Mouse (Mus musculus) limb, embryonic 14.5 days (tissue): Measurements from ENCODE around the gene Plac9a. TPM values are rescaled to one million over a fixed set of nuclear protein-coding genes. Genes with fewer than 3 reads are reported as not detected.

Source experiments
- ATAC-seq: fragments of 200-750 bp; cut with Nextera tagmentation; 2 replicates; pipeline ENCODE4 v1.8.0; 2017; ENCODE audit warnings: low read depth, moderate number of reproducible peaks, moderate TSS enrichment; ENCODE audit not compliant: low FRiP score
- DNase-seq: peaks from one replicate; pipeline ENCODE4 v3.0.0-alpha.2; 2015; ENCODE audit warnings: low spot score
- H3K27ac ChIP-seq: fragments of 300-500 bp; sonication (generic); replicated peaks from 2 replicates; pipeline ENCODE4 v1.5.1; 2014; ENCODE audit warnings: low read depth, mild to moderate bottlenecking, low read length, moderate library complexity, mixed read lengths
- H3K27me3 ChIP-seq: fragments of 300-500 bp; sonication (generic); 2 replicates; pipeline ENCODE4 v1.6.1; 2014; ENCODE audit warnings: low read length, mixed read lengths; ENCODE audit not compliant: control insufficient read depth, insufficient read depth
- H3K36me3 ChIP-seq: fragments of 300-500 bp; sonication (generic); 2 replicates; pipeline ENCODE4 v1.6.1; 2014; ENCODE audit warnings: mild to moderate bottlenecking, low read length, moderate library complexity, mixed read lengths; ENCODE audit not compliant: control insufficient read depth, insufficient read depth
- H3K4me1 ChIP-seq: fragments of 300-500 bp; sonication (generic); 2 replicates; pipeline ENCODE4 v1.6.1; 2014; ENCODE audit warnings: antibody characterized with exemption, low read length, mixed read lengths; ENCODE audit not compliant: control insufficient read depth, insufficient read depth
- H3K4me2 ChIP-seq: fragments of 300-500 bp; sonication (generic); replicated peaks from 2 replicates; pipeline ENCODE4 v1.6.1; 2014; ENCODE audit warnings: low read depth, mild to moderate bottlenecking, low read length, moderate library complexity; ENCODE audit not compliant: severe bottlenecking
- H3K4me3 ChIP-seq: fragments of 300-500 bp; sonication (generic); replicated peaks from 2 replicates; pipeline ENCODE4 v1.5.1; 2014; ENCODE audit warnings: low read length
- H3K9ac ChIP-seq: fragments of 300-500 bp; sonication (generic); 2 replicates; pipeline ENCODE4 v1.6.1; 2014; ENCODE audit warnings: mild to moderate bottlenecking, low read depth, low read length, moderate library complexity; ENCODE audit not compliant: severe bottlenecking
- H3K9me3 ChIP-seq: fragments of 300-500 bp; sonication (generic); 2 replicates; pipeline ENCODE4 v1.6.1; 2016; ENCODE audit warnings: low read length; ENCODE audit not compliant: control insufficient read depth
- POLR2A ChIP-seq: fragments of 200-500 bp; IDR thresholded peaks from 2 replicates; pipeline ENCODE4 v1.8.0; 2012; ENCODE audit warnings: inconsistent platforms, mild to moderate bottlenecking, moderate library complexity, borderline replicate concordance; ENCODE audit not compliant: insufficient read depth, insufficient read length; ENCODE audit errors: extremely low read depth
- WGBS: fragments of 180-500 bp; shearing (Covaris S2); extraction: QIAGEN DNeasy Blood & Tissue Kit; methylation state at CpG from one replicate; pipeline ENCODE4 v1.1.7; 2014; 5-methylcytosine and 5-hydroxymethylcytosine counted together
- polyA plus RNA-seq, 2 experiments: library from polyadenylated mRNA; depleted of rRNA in 1 of 2; stranded (reverse) in 1 of 2; unstranded in 1 of 2; fragments of >200 nt; fragmentation: Nextera tagmentation in 1 of 2; extraction: Ambion mirVana in 1 of 2; gene quantifications; 2 replicates each; pipeline versions ENCODE4 v1.2.1 to v1.2.3; 2012 to 2014

Gene Plac9a
- polyA plus RNA-seq, 2 experiments = 0.54 to 0.56 TPM

- Histone ChIP-seq H3K4me1 (no peaks in the 10 kb centered on the region), H3K36me3 (no peaks in the 10 kb centered on the region), H3K27me3 (no peaks in the 10 kb centered on the region), H3K4me2 (no peak overlapping the region), H3K4me3 (no peak overlapping the region), H3K9me3 (no peaks in the 10 kb centered on the region), H3K27ac (no peak overlapping the region), H3K9ac (no peak overlapping the region)
- ATAC-seq (no peak), DNase-seq (no peak)
- 40% methylated on average over 8 of the region's 8 CpGs for WGBS
- no peak for TF ChIP-seq POLR2A
Measured at GRCm38 (mm10) chr14:25855241-25855885, 47.5 kb downstream of the Plac9a start.

DNA sequence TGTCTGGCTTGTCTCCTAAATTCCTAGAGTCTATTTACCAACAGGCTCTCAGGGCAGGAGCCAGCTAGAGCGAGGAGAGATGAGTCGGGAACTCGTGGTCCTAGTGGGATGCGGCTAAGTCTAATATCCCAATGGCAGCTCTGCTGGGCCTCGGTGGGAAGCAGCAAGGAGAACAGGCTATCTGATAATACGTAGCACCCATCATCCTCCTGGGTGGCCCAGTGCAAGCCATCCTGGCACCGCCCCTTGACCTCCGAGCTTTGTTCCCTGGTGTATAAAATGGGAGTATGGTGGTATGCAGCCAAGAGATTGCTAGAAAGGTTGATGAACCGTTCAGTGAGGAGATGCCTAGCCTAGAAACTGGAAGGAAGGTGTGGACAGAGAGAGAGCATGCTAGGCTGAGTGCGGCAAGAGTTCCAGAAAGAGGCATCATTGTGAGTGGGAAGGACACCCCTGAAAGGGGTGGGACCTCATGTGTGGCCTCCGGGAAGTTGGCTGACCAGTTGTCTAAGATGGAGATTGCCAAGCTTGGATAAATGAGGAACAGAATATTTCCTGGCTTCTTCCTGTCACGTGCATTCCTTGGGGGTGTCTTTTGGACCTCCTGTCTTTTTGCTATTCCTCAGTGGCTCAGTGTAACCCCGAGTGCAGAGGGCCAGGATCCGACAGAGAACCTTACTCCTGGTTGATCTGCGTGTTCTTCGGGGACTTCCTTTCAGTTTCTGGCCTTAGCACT, 49.0 kb downstream of the Plac9a start:
- DNase-seq = no peak
- H3K27me3 ChIP-seq = no peaks in the 10 kb centered on the region
- H3K4me1 ChIP-seq = no peaks in the 10 kb centered on the region
- ATAC-seq = no peak
- no peak overlapping the region for H3K4me2 ChIP-seq
- no peak for TF ChIP-seq POLR2A
- no peaks in the 10 kb centered on the region for H3K9me3 ChIP-seq
- WGBS = 87% methylated on average over 16 of the region's 16 CpGs
- H3K9ac ChIP-seq = no peak overlapping the region
- no peak overlapping the region for H3K4me3 ChIP-seq
- H3K27ac ChIP-seq = no peak overlapping the region
- H3K36me3 ChIP-seq = no peaks in the 10 kb centered on the region

DNA sequence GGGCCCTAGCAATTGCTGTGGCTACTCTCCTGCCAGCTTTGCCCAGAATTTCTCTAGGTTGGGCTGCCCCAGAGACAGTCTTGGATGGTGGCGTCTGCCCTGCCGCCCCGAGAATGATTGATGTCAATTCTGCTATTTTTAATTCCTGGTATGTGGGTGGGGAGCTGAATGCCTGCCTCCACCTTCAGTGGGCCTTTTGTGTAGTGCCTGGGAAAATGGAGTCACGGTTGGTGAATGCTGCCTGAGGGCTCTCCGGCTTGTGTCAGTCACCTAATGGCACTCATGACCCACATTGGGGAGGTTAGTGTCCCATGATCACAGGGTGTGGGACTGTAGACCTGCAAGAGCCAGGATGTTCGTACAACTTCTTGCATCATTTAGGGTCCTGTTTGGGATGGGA, 49.6 kb downstream of the Plac9a start:
- Histone ChIP-seq H3K9me3 (no peaks in the 10 kb centered on the region), H3K9ac (no peak overlapping the region), H3K4me1 (no peaks in the 10 kb centered on the region), H3K4me3 (no peak overlapping the region), H3K27ac (no peak overlapping the region), H3K27me3 (no peaks in the 10 kb centered on the region), H3K4me2 (no peak overlapping the region), H3K36me3 (no peaks in the 10 kb centered on the region)
- 81% methylated on average over 6 of the region's 6 CpGs for WGBS
- ATAC-seq (no peak), DNase-seq (no peak)
- TF ChIP-seq POLR2A = no peak

DNA sequence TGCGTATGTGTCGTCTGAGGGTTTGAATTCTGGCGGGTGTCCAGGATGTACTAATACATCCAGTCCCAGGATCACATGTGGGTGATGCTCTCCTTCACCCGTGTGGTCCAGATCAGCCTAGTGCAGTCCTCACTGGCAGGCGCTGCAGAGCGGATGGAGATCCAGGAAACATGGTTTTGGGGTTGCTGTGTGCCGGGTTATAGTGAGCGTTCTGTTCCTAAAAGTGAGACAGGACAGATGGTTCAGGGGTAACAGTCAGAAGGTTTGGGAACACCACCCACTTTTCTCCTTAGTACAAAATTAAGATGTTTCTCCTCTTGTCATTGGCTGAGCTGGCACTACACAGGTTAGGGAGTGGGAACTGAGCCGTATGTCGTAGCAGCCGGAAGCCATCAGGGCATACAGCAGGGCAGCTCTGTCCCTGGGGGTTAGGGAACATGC, 50.8 kb downstream of the Plac9a start:
- no peaks in the 10 kb centered on the region for H3K27me3 ChIP-seq
- TF ChIP-seq POLR2A = no peak
- H3K4me1 ChIP-seq = no peaks in the 10 kb centered on the region; the same call in 1 of the 2 replicates
- no peaks in the 10 kb centered on the region for H3K9me3 ChIP-seq
- no peak overlapping the region for H3K4me3 ChIP-seq
- H3K27ac ChIP-seq = no peak overlapping the region
- H3K9ac ChIP-seq = no peak overlapping the region
- H3K4me2 ChIP-seq = no peak overlapping the region
- ATAC-seq (no peak), DNase-seq (no peak)
- no peaks in the 10 kb centered on the region for H3K36me3 ChIP-seq
- WGBS = 77% methylated on average over 11 of the region's 11 CpGs

DNA sequence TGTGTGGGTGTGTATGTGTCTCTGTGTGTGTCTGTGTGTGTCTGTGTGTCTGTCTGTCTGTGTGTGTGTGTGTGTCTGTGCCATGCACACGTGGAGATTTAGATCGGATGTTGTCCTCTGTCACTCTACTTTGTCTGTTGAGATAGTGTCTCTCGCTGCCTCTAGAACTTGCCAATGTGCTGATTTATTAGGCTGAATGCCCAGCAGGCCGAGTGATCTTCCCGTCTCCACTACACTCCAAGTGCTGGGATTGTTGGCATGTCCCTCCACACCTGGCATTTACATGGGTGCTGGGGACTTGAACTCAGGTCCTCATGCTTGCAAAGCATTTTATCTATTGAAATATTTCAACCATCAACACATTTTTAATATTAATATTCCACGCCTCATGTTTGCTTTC, 51.7 kb downstream of the Plac9a start:
- Histone ChIP-seq H3K9ac (no peak overlapping the region), H3K27me3 (no peaks in the 10 kb centered on the region), H3K4me2 (no peak overlapping the region), H3K9me3 (no peaks in the 10 kb centered on the region), H3K27ac (no peak overlapping the region), H3K4me3 (no peak overlapping the region), H3K36me3 (no peaks in the 10 kb centered on the region), H3K4me1 (no peaks in the 10 kb centered on the region; the same call in 1 of the 2 replicates)
- ATAC-seq = no peak
- WGBS = 61% methylated on average over 6 of the region's 6 CpGs
- no peak for DNase-seq
- TF ChIP-seq POLR2A = no peak
